In the genomic region with DNA sequence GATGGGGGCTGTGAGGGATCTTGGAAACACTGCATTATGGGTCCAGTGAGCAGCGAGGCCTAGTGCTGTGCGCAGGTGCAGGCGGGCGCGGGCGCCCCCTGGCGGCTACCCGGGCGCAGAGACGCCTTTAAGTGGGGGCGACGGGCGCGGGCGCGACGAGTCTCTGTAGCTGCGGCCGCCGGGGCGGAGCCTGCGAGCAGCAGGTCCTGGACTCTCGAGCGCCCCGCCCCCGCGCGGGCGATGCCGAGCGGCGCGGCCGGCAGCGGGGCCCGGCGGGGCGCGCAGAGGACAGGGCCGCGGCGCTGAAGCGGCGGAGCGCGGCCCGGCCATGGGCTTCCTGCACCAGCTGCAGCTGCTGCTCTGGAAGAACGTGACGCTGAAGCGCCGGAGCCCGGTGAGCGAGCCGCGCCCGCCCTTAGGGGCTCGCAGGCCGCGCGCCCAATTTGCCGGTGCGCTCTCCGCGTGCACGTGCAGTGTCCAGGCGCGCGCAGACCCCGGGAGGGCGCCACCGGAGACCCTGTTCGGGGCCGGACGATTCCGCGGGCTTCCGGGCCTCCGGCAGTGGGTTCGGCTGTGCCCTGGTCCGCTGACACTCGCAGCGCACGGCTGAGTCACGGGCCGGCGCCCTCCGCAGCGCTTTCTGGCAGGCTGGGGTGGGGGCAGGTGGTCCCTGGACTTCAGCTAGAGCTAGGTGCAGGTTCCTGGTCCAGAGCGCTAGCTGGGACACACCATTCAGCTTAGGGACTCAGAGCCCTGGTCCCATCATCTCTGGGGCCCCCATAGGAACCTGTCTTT, we compare ENCODE assay signal across 8 mouse cellular contexts. TPM values are rescaled to one million over a fixed set of nuclear protein-coding genes. Genes with fewer than 3 reads are reported as not detected.
DNase-seq lines count a peak whose midpoint lies in the region; ATAC-seq lines count a peak whose summit lies in the region.

A gene (plus strand): TSS at position 262 of the 795 bp plus-strand sequence.

- H3K36me3 ChIP-seq in intestine, embryonic 14.5 days (ENCODE audit: control insufficient read depth, insufficient read depth, low read length) = no peaks in the 10 kb centered on the region

- no peaks in the 10 kb centered on the region for H3K9me3 ChIP-seq in intestine, embryonic 14.5 days (ENCODE audit: control insufficient read depth, low read length)

- intact Hi-C loops in left cerebral cortex, postnatal 14 days (cut with DNase I) = loop anchor here (5.0 kb wide), 1 partner anchor 69 kb away; no protein-coding TSS in a partner anchor

- peak within 1 kb of the TSS; percentile 82 for H3K4me2 ChIP-seq in intestine, embryonic 14.5 days (ENCODE audit: low read length)

- no peak within 1 kb of the TSS for H3K27ac ChIP-seq in intestine, embryonic 14.5 days (ENCODE audit: low read depth)

- peak within 1 kb of the TSS; percentile 62 for H3K4me3 ChIP-seq in intestine, embryonic 14.5 days (ENCODE audit: low read depth, low read length)

- under 1% methylated on average over 75 of the region's 89 CpGs for WGBS in intestine, embryonic 14.5 days

- H3K27me3 ChIP-seq in intestine, embryonic 14.5 days (replicated peaks; ENCODE audit: control insufficient read depth, insufficient read depth, low read length) = peaks cover 20% of the 10 kb centered on the region

- peak; percentile 96 to 97 for DNase-seq in adrenal gland, adult (ENCODE audit: inconsistent age in 2 of 2, low spot score in 1 of 2)
- peak; percentile 96 for DNase-seq in embryo, embryonic 10.5 days (ENCODE audit: low spot score)
- peak; percentile 95 for DNase-seq in gastrocnemius, postnatal 25 days
- peak; percentile 90 for DNase-seq in intestine, embryonic 14.5 days (ENCODE audit: low spot score)
- DNase-seq in left cerebral cortex, postnatal 14 days (ENCODE audit: low spot score in 2 of 2) = peak; percentile 98
- peak; percentile 94 for DNase-seq in mesoderm, embryonic 11.5 days (ENCODE audit: low read depth, low spot score)
- peak; percentile 95 to 96 for DNase-seq in right cerebral cortex, postnatal 36 days (ENCODE audit: low spot score in 2 of 2)
- DNase-seq in yolk sac, embryonic 10.5 days (ENCODE audit: low spot score) = peak; percentile 87

- ATAC-seq in intestine, embryonic 14.5 days (replicated peaks; ENCODE audit: low FRiP score, low TSS enrichment, low read depth) = peak; percentile 88

- H3K9ac ChIP-seq in intestine, embryonic 14.5 days (ENCODE audit: low read length) = peak within 1 kb of the TSS; percentile 66

- H3K4me1 ChIP-seq in intestine, embryonic 14.5 days (replicated peaks; ENCODE audit: control insufficient read depth, insufficient read depth, low read length) = no peaks in the 10 kb centered on the region

RNA-seq across cellular contexts. Expression of the gene that starts here (rescaled TPM):
- 10 to 100 TPM; 12.5 to 16.2 TPM for total RNA-seq in gastrocnemius, postnatal 25 days (2021)
- 4.8 and 4.9 TPM in 2 replicates for polyA plus RNA-seq in intestine, embryonic 14.5 days (2014; fragmentation: Nextera tagmentation; extraction: Ambion mirVana)
- total RNA-seq in left cerebral cortex, postnatal 14 days (2021) = 100 to 1,000 TPM; 137 to 152 TPM

Comparison
In these comparisons a context has a peak if more than half of its experiments do, and no peak if none do; other contexts are left out.
1. RNA of the gene that starts here (total RNA-seq): 137 to 152 TPM in left cerebral cortex, postnatal 14 days; 12.5 to 16.2 TPM in gastrocnemius, postnatal 25 days; every median in the first group is over 4 times any median in the second.
2. Peak in every context shown above with its lines, with median percentiles within 50 percentile points of each other: DNase-seq.